Mouse (Mus musculus) forebrain, postnatal 0 days (tissue): ENCODE data around the gene Mpv17l. TPM values are rescaled to one million over a fixed set of nuclear protein-coding genes. Genes with fewer than 3 reads are reported as not detected.
"Not testable (repeated sequence)": the region's sequence is repeated elsewhere in the genome, so short reads cannot be mapped to it uniquely, and the experiment has no call there.

Experiments used
- ATAC-seq: fragments of 200-750 bp; cut with Nextera tagmentation; 2 replicates; pipeline ENCODE4 v1.8.0; 2017; ENCODE audit warnings: mild to moderate bottlenecking, moderate library complexity
- DNase-seq: peaks from one replicate; pipeline ENCODE4 v3.0.0-alpha.2; 2015
- H3K27ac ChIP-seq: fragments of 300-500 bp; sonication (generic); 2 replicates; pipeline ENCODE4 v1.5.1; 2014; ENCODE audit warnings: low read depth, mild to moderate bottlenecking, antibody characterized with exemption, low read length, moderate library complexity, mixed read lengths
- H3K27me3 ChIP-seq: fragments of 300-500 bp; sonication (generic); 2 replicates; pipeline ENCODE4 v1.6.1; 2014; ENCODE audit warnings: mild to moderate bottlenecking, low read length, mixed read lengths; ENCODE audit not compliant: insufficient read depth
- H3K36me3 ChIP-seq: fragments of 300-500 bp; sonication (generic); 2 replicates; pipeline ENCODE4 v1.6.1; 2014; ENCODE audit warnings: mild to moderate bottlenecking, moderate library complexity; ENCODE audit not compliant: insufficient read depth
- H3K4me1 ChIP-seq: fragments of 300-500 bp; sonication (generic); 2 replicates; pipeline ENCODE4 v1.6.1; 2014; ENCODE audit warnings: antibody characterized with exemption; ENCODE audit not compliant: insufficient read depth
- H3K4me2 ChIP-seq: fragments of 300-500 bp; sonication (generic); 2 replicates; pipeline ENCODE4 v1.6.1; 2014; ENCODE audit warnings: low read depth, mild to moderate bottlenecking, moderate library complexity
- H3K4me3 ChIP-seq: fragments of 300-500 bp; sonication (generic); 2 replicates; pipeline ENCODE4 v1.5.1; 2014; ENCODE audit warnings: low read depth, low read length, mixed read lengths
- H3K9ac ChIP-seq: fragments of 300-500 bp; sonication (generic); 2 replicates; pipeline ENCODE4 v1.6.1; 2014; ENCODE audit warnings: mild to moderate bottlenecking
- H3K9me3 ChIP-seq: fragments of 300-500 bp; sonication (generic); 2 replicates; pipeline ENCODE4 v1.6.1; 2016; ENCODE audit warnings: low read length
- CTCF ChIP-seq: sonication (generic); IDR thresholded peaks from 2 replicates; pipeline ENCODE4 v1.5.1; 2016; ENCODE audit warnings: antibody characterized with exemption, control low read depth, low read depth
- WGBS: fragments of 180-500 bp; shearing (Covaris S2); extraction: QIAGEN DNeasy Blood & Tissue Kit; methylation state at CpG from one replicate; pipeline ENCODE4 v1.1.7; 2014; 5-methylcytosine and 5-hydroxymethylcytosine counted together
- polyA plus RNA-seq: library from polyadenylated mRNA; unstranded; fragments of >200 nt; fragmentation: Nextera tagmentation; extraction: Ambion mirVana; gene quantifications from 2 replicates; pipeline ENCODE4 v1.2.1, GENCODE M21; 2015
- total RNA-seq: library from RNA; depleted of rRNA; stranded (reverse); fragments of >200 nt; gene quantifications from 2 replicates; pipeline ENCODE4 v1.2.3, GENCODE M21; 2014; rRNA removed

Mpv17l gene
- total RNA-seq (43.7 and 44.3 TPM in 2 replicates), polyA plus RNA-seq (34.6 and 46.1 TPM in 2 replicates)

GRCm38 (mm10) chr16:13902888-13903483, at the start of gene Mpv17l, which contains the start of gene Pdxdc1:
Gene Mpv17l (plus strand): TSS chr16:13903161.
Gene Pdxdc1 (minus strand): TSS chr16:13903131.
- Histone ChIP-seq H3K4me1 (peaks cover 4% of the 10 kb centered on the region; the same call in 1 of the 2 replicates), H3K27ac (peak within 1 kb of the TSS; percentile 94), H3K9me3 (no peaks in the 10 kb centered on the region), H3K4me2 (peak within 1 kb of the TSS; percentile 67), H3K27me3 (no peaks in the 10 kb centered on the region), H3K4me3 (peak within 1 kb of the TSS; percentile 90), H3K9ac (peak within 1 kb of the TSS; percentile 89), H3K36me3 (no peaks in the 10 kb centered on the region)
- WGBS: 2% methylated on average over 55 of the region's 57 CpGs
- 0 out of 2 replicates have a peak, but pooled peaks have one; percentile 3 for TF ChIP-seq CTCF
- ATAC-seq: peak; percentile 97
- peak; percentile 99 for DNase-seq

GRCm38 (mm10) chr16:13853886-13854285, 49.1 kb upstream of the Mpv17l start:
- no peak for TF ChIP-seq CTCF
- Histone ChIP-seq H3K4me1 (no peaks in the 10 kb centered on the region), H3K36me3 (peaks cover 41% of the 10 kb centered on the region), H3K27ac (no peak overlapping the region), H3K9ac (no peak overlapping the region), H3K4me3 (no peak overlapping the region), H3K4me2 (no peak overlapping the region), H3K27me3 (no peaks in the 10 kb centered on the region), H3K9me3 (no peaks in the 10 kb centered on the region)
- ATAC-seq (no peak), DNase-seq (no peak)
- WGBS: 94% methylated on average over 4 of the region's 4 CpGs

- Histone ChIP-seq H3K4me1 (no peaks in the 10 kb centered on the region), H3K27ac (no peak overlapping the region), H3K4me2 (no peak overlapping the region), H3K9me3 (no peaks in the 10 kb centered on the region), H3K4me3 (no peak overlapping the region), H3K36me3 (peaks cover 8% of the 10 kb centered on the region), H3K27me3 (no peaks in the 10 kb centered on the region), H3K9ac (no peak overlapping the region)
- no peak for ATAC-seq
- DNase-seq: no peak
- WGBS: 94% methylated on average over 4 of the region's 4 CpGs
- TF ChIP-seq CTCF: no peak
Observed at GRCm38 (mm10) chr16:13866076-13866475, 36.9 kb upstream of the Mpv17l start.

GRCm38 (mm10) chr16:13866616-13867015, 36.3 kb upstream of the Mpv17l start:
- Histone ChIP-seq H3K4me3 (no peak overlapping the region), H3K36me3 (peaks cover 12% of the 10 kb centered on the region), H3K27me3 (no peaks in the 10 kb centered on the region), H3K4me2 (no peak overlapping the region), H3K9me3 (no peaks in the 10 kb centered on the region), H3K27ac (no peak overlapping the region), H3K4me1 (no peaks in the 10 kb centered on the region), H3K9ac (no peak overlapping the region)
- WGBS: 86% methylated on average over 5 of the region's 5 CpGs
- TF ChIP-seq CTCF: no peak
- no peak for DNase-seq
- ATAC-seq: no peak

- H3K27ac ChIP-seq, H3K4me2 ChIP-seq, H3K4me1 ChIP-seq, H3K9ac ChIP-seq, H3K9me3 ChIP-seq, H3K4me3 ChIP-seq, H3K27me3 ChIP-seq: not testable (repeated sequence)
- ATAC-seq (peak; percentile 55), DNase-seq (peak; percentile 9)
- H3K36me3 ChIP-seq: peaks cover 17% of the 10 kb centered on the region
- 18% methylated on average over 5 of the region's 5 CpGs for WGBS
Observed at GRCm38 (mm10) chr16:13867406-13867805, 35.6 kb upstream of the Mpv17l start.

GRCm38 (mm10) chr16:13867910-13868514, 34.9 kb upstream of the Mpv17l start:
- Histone ChIP-seq H3K9me3 (no peaks in the 10 kb centered on the region), H3K4me2 (peak overlapping the region; percentile 24), H3K27ac (no peak overlapping the region), H3K36me3 (peaks cover 17% of the 10 kb centered on the region), H3K9ac (no peak overlapping the region), H3K27me3 (no peaks in the 10 kb centered on the region), H3K4me1 (no peaks in the 10 kb centered on the region), H3K4me3 (peak overlapping the region; percentile 16; the same call in 1 of the 2 replicates)
- ATAC-seq: peak; percentile 61
- no peak for DNase-seq
- TF ChIP-seq CTCF: no peak
- WGBS: 18% methylated on average over 42 of the region's 42 CpGs

- no peak for ATAC-seq
- Histone ChIP-seq H3K4me1 (no peaks in the 10 kb centered on the region), H3K9me3 (no peaks in the 10 kb centered on the region), H3K4me3 (no peak overlapping the region), H3K4me2 (no peak overlapping the region), H3K36me3 (peaks cover 33% of the 10 kb centered on the region), H3K27ac (no peak overlapping the region), H3K9ac (no peak overlapping the region), H3K27me3 (no peaks in the 10 kb centered on the region)
- WGBS: 94% methylated on average over 4 of the region's 4 CpGs
- DNase-seq: no peak
- TF ChIP-seq CTCF: no peak
Observed at GRCm38 (mm10) chr16:13875483-13875882, 27.5 kb upstream of the Mpv17l start.
